Mouse (Mus musculus): Measurements from ENCODE around the gene S100a3.

S100a3 gene

GRCm38 (mm10) chr3:90631984-90632383 lies 71.6 kb downstream of the S100a3 start:
- no peak for DNase-seq

- no peak for DNase-seq
Measured at GRCm38 (mm10) chr3:90638511-90639275, 78.3 kb downstream of the S100a3 start.

GRCm38 (mm10) chr3:90639511-90640154 lies 79.3 kb downstream of the S100a3 start:
- DNase-seq = peak in 1 of 2 experiments; percentile 51

- no peak for DNase-seq
Measured at GRCm38 (mm10) chr3:90640981-90641380, 80.6 kb downstream of the S100a3 start.

GRCm38 (mm10) chr3:90644220-90644619 lies 83.8 kb downstream of the S100a3 start:
- DNase-seq = peak; percentile 51 to 73

- DNase-seq = no peak
Measured at GRCm38 (mm10) chr3:90647291-90647690, 86.9 kb downstream of the S100a3 start.

GRCm38 (mm10) chr3:90648981-90649380 lies 88.6 kb downstream of the S100a3 start:
- DNase-seq = no peak

- DNase-seq = no peak
Measured at GRCm38 (mm10) chr3:90649832-90650231, 89.5 kb downstream of the S100a3 start.
